Mouse (Mus musculus) stomach, postnatal 0 days (tissue): ENCODE results near the gene Daw1.

ENCODE experiments used
- CTCF ChIP-seq: IDR thresholded peaks from 2 replicates; pipeline ENCODE4 v1.5.1; 2016; ENCODE audit warnings: antibody characterized with exemption, low read depth, mild to moderate bottlenecking, moderate library complexity
- EP300 ChIP-seq: optimal IDR thresholded peaks from 2 replicates; pipeline ENCODE3; 2016; ENCODE audit warnings: antibody characterized with exemption

DNA sequence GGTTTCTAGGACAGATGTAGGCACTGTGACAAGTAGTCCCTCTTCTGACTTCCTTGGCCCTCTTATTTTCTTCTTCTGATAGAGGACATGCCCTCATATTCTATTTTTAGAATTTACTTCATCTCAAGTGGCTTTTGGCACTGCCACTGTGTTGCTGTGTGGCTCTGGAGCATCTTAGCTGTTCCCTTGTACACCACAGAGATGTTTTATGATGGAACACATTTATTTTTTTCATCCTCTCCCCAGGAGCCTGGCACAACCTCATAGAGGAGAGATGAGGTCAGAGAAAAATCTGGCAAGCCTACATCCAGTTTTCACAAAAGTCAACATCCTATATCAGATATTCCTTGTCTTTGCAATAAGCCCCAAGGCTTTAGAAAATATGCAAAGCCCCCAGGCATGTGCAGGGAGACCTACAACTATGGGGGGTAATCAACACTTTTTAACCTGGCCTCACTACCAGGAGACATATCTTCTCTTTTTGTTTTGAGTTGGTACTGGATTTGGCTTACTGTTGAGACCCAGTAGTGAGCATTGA is 64.9 kb downstream of the Daw1 start:
- TF ChIP-seq CTCF, result no peak
- no peak for TF ChIP-seq EP300
